Mouse (Mus musculus) kidney, adult 9 months (tissue): ENCODE data around the gene Gm49333.
A peak's percentile ranks its signal among the peaks of the same experiment; 100 is the strongest.

Source experiments
- DNase-seq: peaks from one replicate; pipeline ENCODE4 v3.0.0; 2022

Gm49333 gene

DNA sequence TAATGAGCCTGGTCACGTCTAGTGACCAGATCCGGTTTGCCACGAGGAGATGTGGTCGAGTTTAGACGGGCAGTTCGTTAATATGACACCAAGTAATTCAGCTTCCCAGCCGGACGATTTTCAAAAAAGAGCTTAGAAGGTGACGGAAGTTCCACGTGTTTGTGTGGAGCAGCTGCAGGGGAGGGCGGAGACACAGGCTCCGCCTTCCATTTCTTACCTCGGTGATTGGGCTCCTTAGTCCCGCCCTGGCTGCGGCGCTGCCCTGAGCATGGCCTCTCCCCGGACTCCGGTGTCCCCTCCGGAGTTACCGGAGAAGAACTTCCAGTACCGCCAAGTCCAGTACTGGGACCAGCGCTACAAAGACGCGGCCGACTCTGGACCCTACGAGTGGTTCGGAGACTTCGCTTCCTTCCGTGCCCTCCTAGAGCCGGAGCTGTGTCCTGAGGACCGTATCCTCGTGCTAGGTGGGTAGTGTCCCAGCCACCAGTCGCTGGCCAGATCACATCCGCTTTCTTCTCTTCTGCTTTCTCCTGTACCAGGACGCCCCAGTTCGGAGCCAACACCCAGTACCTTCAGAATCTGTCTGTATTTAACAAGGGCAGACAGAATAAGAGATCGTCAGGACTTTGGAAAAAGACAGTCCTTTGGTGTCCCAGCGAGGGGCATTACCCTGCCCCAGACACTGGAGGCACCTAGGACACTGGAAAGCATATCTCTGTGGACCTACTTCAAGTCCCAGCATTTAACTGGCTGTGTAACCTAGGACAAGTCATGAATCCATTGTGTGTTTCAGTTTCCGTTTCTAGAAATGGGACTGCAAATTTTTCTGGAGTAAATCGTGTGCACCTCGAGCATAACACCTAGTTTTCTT is at the start of gene Gm49333, which contains the start of the genes Eef1akmt4 and Alg3:
Gene Gm49333 (plus strand): TSS at position 254 of the 871 bp plus-strand sequence.
Gene Eef1akmt4 (plus strand): TSS at position 237 of the 871 bp plus-strand sequence.
Gene Alg3 (minus strand): TSS at position 379 of the 871 bp plus-strand sequence.
- DNase-seq = peak; percentile 93

DNA sequence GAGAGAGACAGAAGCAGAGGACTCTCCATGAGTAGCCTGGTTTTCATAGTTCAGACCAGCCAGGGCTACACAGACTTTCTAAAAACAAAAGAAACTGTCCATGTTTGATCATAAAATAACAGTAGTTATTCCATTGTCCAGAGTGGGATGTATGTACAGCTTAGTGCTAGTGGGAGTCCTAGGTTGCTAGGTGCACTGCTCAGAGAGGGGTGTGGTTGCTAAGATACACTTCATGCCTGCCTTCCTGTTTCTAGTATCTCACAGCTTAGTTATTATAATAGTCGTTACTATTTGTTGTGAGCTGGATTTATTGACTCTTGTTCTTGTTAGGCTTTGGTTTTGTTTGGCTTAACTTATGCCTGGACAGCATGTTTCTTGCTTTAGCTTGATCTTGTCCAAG is 46.3 kb upstream of the Gm49333 start:
- no peak for DNase-seq

DNA sequence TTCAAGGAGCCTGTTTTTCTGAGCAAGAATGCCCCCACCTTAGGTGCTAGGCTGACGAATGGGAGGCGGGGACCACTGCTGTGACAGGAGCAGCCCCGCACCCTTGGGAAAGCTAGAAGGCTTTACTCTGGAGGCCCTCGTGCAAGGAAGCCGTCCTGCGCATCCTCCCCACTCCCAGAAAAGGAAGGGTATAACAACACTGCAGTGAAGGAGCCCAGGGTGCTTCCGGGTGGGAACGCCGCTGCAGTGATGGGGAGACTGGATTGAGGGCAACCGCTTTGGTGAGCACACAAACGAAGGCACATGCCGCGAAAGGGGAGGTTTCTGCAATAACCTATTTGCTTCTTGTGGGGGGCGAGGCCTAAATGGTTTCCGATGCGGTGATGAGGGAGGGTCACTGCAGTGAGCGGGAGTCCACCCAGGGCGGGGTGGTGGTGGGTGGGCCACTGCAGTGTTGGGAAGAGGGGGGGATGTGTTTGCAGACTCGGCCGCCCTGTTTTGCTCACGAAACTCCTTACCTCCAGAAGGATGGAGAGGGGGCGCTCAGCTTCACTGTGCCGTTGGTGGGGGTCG is 22.0 kb upstream of the Gm49333 start, which contains the start of gene Vwa5b2:
Gene Vwa5b2 (plus strand): TSS at position 106 of the 573 bp plus-strand sequence.
- DNase-seq = no peak

DNA sequence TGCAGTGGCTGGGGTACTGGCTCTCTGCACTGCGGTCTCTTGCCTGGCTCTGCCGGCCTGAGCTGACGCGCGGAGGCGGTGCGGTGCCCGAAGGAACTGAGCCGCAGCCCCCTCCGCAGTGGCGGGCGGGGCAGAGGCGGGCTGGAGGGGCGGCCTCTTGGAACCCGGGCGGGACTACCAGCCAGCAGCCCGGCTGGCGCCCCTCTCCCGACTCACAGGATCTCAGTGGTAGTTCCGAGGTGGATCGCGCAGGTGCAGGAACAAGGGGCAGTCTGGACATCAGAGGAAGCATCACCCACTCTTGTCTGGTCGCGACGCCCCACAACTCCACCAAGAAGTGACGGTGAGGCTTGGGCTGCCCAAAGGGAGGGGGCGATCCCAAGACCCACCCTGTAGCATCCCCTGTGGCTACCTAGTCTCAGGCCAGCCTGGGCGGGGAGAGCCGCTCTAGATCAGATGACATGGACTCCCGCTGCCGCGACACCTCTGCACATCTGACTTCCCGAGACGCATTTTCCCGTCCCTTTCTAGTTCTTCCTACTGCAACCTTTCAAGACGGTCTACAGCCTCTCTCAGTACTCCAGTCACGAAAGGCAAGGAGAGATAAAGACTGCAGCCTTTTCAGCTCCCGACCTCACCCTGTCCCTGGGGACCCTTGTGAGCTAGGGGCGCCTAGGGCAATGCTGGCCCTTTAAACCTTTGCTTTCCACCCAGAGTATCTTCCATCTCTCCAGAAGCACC is 21.3 kb upstream of the Gm49333 start:
- no peak for DNase-seq

DNA sequence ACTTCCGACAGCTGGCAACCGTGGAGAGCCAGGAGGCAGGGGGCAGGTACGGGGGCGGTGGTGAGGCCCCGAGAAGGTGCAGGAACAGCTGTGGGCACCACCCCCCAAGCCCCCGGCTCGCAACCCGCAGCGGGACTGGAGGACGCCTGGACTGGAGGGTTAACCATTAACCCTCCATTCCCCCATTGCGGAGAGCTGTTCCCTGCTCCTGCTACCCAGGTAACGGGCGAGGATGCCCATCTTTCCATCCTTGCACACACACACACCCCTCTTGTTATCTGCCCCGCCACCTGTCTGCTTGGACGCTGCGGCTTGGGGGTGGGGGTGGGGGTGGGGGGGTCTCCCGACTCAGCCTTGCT is 20.8 kb upstream of the Gm49333 start:
- DNase-seq = no peak

DNA sequence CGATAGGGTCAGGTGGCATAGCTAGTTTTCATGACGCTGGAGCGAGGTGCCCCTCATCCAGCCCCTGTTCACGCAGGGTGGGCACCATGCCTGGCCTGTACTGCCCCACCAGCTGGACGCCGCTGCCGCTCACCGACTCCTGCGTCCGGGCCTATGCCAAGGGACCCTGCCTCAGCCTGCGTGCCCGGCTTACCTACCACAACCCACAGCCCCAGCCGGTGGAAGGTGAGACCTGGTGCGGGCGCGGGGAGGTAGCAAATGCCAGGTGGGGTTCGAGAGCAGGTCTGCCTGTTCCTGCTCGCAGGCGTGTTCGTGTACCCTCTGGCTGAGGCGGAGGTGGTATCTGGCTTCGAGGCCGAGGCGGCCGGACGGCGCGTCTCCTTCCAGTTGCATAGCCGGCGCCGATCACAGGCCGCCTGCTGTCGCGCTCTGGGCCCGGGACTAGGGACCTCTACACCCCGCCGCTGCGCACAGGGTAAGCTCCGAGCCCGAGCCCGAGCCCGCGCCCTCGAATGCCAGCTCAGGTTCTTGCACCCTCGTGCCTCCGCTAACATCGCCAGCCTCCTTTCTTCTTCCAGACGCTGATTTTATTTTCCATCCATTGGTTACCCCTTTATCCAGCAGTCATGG is 20.2 kb upstream of the Gm49333 start:
- DNase-seq = no peak

DNA sequence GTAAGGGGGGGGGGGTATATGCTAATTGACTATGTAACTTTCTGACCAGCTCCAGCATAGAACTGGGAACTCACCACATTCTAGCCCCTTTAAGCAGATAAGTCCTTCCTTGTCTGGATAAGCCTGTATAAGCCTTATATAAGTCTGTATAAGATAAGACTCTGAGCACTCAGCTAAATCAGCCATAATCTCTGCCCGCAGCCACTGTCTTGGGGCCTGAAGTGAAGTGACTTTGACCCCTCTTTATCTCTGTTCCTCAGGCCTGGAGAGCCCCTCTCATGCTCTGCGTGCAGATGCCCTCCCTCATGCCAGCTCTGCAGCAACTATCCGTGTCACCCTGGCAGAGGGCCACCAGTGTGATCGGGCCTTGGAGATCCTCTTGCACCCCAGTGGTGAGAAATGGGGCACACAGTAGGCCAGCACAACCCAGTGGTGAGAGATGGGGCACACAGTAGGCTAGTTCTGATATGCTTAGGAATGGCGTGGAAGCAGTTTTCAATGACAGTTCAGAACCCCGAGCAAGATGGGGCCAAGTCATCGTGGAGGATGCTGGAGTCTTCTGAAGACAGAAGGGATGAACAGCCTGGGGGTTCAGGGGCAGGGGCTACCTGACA is 16.2 kb upstream of the Gm49333 start:
- no peak for DNase-seq

DNA sequence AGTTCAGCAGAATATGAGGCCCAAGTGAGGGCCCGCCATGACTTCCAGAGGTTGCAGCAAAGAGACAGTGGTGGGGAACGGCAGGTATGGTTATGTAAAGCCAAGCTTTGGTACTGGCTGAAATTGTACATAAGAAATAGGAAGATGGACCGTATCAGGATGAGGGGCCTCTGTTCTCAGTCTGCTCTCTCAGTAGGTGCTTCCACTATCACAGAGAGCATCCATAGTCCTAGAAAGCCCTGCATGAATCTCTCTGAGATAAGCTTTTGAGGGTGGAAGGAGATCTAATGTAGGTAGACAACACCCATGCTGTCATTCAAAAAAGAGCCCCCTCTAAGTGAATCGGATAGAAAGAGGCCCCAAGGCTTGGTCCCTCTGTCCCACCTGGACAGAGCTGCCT is 15.7 kb upstream of the Gm49333 start:
- no peak for DNase-seq

DNA sequence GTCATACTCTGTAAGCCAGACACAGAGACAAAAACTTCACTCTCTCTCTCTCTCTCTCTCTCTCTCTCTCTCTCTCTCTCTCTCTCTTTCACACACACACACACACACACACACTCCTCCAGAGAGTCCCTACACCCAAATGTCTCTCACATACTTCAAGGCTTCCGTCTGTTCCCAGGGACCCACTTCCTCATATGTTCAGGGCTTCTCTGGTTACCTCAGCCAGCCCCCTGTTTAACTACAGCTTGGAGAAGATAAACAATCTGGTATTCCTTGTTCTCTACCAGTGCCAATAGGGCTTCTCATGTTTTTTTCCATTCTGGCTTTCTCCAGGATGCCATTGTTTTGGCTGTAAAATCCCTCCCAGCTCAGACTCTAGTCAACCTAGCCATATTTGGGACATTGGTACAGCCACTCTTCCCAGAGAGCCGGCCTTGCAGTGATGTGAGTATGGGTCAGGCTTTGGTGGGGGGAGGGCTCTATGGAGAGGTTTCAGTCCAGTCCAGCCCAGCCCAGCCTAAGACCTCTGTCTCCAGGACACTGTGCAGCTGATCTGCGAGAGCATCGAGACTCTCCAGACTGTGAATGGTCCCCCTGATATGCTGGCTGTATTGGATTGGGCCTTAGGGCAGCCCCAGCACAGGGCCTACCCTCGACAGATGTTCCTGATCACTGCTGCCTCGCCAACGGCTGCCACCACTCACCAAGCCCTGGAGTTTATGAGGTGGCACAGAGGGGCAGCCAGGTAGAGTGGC is 14.5 kb upstream of the Gm49333 start:
- DNase-seq = no peak

DNA sequence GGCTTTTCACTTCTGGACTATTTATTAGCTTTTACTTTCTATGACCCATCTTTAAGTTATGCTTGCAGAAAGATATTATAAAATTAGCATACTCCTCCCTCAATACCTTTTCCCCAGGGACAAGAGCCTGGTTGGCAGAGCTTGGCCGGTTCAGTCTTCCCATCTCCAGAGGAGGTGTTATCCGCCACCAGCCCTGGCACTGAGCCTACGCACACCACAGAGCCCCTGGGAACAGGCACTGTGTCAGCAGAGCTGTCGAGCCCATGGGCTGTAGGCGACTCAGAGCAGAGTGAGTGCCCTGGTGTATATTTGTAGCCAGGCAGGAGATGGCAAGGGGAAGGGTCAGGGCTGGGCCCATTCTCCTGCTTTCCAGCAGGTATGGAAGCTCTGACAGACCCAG is 10.9 kb upstream of the Gm49333 start:
- no peak for DNase-seq

DNA sequence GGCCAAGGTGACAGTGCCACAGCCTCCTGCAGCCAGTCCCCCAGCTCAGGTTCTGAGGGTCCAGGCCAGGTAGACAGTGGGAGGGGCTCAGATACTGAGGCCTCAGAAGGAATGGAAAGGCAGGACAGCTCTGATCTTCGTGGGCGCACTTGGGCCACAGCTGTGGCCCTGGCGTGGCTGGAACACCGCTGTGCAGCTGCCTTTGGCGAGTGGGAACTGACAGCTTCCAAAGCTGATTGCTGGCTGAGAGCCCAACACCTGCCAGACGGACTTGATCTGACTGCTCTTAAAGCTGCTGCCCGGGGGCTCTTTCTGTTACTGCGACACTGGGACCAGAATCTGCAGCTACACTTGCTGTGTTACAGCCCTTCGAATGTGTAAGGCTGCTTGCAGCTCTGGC is 6.7 kb upstream of the Gm49333 start:
- DNase-seq = no peak

DNA sequence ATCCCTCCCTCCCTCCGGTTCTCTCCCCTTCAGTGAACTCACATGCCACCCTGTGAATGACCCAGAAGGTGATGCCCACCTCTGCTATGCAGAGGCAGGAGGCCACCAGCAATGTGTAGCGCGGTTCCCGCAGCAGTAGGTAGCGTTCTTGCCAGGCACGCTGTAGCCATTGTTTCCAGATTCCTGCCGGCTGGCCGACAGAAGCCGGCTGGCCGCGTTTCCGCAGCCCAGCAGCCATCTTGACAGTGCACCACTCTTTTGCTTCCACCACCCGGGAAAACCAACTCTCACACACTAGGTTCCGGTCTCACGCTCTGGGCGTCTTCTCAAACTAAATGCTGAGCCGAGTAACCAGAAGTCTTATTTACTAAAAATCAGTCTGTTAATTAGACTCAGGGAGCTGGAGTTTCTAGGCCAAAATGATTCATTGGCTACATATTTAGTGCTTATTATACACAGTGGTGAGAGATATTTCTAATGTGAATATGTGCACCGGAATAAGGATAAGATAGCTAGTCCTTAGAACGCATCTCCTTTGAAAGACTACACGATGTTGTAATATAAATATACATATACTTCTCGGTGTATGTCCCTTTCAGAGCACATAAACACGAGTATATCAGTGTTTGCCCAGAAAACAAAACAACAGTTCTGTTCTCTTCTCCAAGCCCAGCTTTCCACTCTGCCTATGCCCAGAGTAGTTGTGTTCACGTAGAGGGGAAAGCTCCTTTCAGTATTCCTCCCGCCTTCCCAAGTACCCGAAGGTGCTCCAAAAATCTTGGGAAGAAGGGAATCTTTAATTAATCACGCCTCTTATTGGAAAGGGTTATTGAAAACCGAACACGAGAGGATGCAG is 681 bp upstream of the Gm49333 start:
- DNase-seq = peak; percentile 81

DNA sequence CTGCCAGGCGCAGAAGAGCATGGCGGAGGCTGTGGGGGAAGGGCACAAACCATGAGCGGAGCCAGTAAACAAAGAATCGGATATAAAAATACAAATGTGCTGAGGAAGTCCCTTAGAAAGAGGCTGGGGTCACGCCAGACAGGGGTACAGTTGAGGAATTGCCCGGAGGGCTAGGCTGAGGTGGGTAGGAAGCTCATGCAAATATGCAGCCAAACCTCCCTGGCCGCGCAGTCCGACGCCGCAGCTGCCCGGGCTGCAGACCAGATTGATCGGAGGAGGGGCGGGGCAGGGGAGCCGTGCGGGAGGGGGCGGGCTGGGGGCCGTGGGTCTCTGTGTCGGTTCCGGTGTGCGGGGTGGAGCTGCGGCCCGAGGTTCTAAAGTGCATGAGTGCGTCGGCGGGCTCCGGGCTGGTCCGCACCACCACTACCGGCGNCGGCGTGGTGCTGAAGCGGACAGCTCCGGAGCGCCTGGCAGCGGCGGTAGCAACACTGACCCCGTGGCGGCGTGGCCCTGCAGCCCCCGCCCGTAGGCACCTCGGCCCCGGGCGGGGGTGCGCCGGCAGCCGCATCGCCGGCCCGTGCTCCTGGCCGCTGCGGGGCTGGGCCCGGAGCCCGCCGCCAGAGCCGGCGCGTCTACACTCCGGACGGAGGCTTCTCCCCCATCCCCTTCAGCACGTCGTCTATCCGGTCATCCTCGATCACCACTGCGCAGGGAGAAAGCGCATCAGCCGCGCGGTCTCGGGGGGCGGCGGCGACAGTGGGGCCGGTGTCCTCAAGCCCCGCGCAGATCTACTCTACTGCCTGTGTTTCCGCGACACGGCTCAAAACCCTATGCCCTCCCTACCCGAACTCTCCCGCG is 8.4 kb downstream of the Gm49333 start:
- peak; percentile 17 for DNase-seq

DNA sequence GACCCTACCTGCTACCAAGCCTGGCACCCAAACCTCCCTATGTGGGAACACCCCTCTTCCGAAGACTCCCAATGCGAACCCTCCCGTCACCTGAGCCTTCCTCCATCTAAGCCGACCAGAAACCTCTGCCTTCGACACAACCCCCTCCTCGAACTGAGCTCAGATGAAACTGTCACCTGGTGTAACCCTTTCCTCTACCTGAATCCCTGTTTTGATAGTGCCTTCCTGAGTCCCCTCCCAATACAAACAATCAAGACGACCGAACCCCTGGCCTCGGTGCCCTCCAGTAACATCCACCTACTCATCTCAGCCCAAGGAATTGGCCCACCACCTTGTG is 9.0 kb downstream of the Gm49333 start:
- DNase-seq = no peak

DNA sequence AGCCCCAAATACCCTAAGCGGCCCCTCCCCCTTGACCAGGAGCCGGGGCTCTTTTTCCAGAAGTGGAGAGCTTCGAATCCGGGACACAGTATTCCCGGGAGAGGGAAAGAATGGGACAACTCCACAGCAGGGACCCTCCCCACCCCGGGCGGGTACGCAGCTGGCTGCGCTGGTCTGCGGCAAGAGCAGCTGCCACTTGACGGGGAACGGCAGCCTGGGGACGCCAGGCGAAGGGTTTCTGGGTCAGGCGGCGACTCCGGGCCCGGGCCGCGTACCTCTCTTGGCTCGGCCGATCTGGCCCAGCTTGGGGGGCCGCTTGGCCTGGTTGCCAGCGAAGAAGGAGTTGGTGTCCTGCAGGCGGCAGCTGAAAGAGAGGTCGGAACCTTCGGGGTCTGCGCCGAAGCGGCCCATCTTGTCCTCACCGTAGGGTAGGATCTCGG is 9.4 kb downstream of the Gm49333 start:
- peak; percentile 5 for DNase-seq

DNA sequence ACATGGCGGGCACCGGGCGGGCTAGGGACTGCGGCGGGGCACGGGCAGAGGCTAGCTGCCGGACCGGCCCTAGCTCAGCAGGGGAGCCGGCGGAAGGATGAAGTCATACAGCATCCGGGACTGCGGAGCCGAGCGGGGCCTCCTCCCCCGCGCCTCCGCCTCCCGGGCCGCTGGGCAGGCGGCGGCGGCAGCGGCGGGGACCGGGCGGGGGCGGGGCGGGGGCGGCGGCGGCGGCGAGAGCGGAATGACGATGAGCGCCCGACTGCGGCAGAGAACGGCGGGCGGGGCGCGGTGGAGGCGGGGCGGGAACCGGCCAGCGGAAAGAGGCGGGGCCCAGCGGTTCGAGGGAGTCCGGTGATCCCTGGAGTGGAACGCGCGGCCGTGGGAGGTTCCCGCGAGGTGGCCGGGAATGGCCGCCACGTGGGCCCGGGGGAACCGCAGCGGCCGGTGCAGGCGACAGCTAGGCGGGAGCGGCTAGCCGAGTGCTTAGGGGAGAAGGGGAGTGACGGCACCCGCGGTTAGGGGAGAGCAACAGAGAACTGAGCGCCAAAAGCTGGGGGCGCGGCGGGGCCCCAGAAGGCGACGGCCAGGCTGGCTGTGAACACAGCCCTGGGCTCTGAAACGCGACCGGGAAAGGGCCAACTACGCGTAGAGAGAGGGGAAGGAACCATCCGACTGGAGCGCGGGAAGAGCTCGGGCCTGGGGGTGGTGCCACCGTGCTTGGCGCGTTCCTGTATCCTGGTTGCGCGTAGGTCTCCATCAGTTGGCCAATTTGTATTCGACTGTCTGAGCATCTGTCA is 10.0 kb downstream of the Gm49333 start, which contains the start of gene Camk2n2:
Gene Camk2n2 (minus strand): TSS at position 97 of the 800 bp plus-strand sequence.
- DNase-seq = peak; percentile 60

DNA sequence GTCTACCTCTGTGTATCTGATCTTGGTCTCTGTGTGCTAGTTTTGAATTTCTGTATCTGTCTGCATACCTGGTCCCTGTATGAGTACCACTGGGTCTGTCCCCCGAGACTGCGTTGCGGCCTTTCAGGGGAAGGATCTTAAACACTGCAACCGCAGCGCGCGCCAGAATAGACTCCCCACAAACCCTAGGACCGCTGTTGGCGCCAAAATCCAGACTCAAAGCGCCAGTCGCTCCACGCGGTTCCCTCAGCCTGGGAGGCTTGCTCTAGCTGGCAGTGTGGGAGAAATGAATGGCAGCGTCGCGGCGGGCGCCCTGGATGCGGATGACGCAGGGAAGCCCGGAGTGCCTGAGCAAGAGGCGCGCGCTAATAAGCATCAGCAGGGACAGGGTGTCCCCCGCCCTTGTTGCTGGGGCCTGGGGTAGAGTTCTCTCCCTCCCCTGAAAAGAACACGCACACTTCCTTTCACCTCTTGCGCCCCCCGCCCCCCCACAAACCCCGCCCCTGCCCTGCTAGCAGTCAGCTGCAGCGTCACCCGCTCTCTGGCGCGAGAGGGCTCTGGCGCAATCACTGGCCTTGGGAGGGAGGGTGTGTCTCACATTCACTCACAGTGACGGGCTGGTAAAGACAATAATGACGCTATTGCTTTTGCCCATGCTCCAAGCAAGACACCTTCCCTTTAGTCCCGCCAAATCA is 10.7 kb downstream of the Gm49333 start:
- peak; percentile 22 for DNase-seq

DNA sequence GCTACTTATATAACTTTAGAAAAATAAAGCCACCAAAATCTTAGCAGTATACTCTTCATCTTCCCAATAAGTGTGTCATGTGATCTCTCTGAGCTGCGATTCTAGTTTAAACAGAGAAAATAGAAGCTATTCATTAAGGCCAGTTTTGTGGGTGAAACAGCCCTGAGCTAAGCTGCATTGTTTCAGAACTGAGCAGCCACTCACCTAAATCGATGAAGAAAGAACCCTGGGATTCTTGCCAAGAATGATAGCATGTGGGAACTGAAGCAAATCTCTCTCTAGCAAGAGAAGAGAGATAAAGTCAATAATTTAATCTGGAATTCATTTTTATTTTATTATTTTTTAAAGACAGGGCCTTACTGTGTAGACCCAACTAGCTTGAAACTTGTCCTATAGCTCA is 11.8 kb downstream of the Gm49333 start:
- no peak for DNase-seq
